Mouse (Mus musculus): ENCODE data around the gene Hspa2. TPM values are rescaled to one million over a fixed set of nuclear protein-coding genes. Genes with fewer than 3 reads are reported as not detected.

Hspa2 gene
- polyA plus RNA-seq, 1 experiment from 2014 or later = 6.0 TPM

DNA sequence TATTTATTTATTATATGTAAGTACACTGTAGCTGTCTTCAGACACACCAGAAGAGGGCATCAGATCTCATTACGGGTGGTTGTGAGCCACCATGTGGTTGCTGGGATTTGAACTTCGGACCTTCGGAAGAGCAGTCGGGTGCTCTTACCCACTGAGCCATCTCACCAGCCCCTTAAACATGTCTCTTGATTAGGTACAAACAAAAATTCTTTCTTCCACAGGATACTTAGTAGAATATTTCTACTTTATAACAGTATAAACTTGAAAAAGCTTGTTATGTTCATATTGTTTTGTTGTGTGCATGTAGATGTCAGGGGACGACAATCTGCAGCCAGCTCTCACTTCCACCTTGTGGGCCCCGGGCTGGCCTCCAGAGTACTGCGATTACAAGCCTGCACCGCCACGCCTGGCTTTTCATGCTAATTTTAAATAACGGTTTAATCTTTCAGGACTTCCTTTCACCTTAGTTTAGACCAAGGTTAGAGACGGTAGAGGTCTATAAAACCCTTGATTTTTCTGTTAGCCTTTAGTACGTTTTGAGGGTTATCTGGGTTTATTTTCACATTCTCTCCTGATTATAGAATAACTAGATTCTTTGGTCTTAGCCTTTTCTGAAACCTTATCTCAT lies 11.5 kb downstream of the Hspa2 start:
- Histone ChIP-seq H3K4me3 (ENCODE audit: low read depth, low read length) (no peak overlapping the region), H3K4me1 (ENCODE audit: insufficient read depth) (no peaks in the 10 kb centered on the region), H3K27me3 (ENCODE audit: insufficient read depth, low read length) (peaks cover 6% of the 10 kb centered on the region; the same call in 1 of the 2 replicates), H3K9ac (no peak overlapping the region), H3K36me3 (ENCODE audit: insufficient read depth) (no peaks in the 10 kb centered on the region), H3K27ac (ENCODE audit: low read depth) (no peak overlapping the region), H3K9me3 (ENCODE audit: low read depth, low read length) (no peaks in the 10 kb centered on the region), H3K4me2 (no peak overlapping the region)
- WGBS = 80% methylated on average over 11 of the region's 12 CpGs
- DNase-seq (no peak), ATAC-seq (ENCODE audit: insufficient read depth) (no peak)
- TF ChIP-seq CTCF (IDR thresholded peaks at IDR 0.05; ENCODE audit: low read depth) = no peak

DNA sequence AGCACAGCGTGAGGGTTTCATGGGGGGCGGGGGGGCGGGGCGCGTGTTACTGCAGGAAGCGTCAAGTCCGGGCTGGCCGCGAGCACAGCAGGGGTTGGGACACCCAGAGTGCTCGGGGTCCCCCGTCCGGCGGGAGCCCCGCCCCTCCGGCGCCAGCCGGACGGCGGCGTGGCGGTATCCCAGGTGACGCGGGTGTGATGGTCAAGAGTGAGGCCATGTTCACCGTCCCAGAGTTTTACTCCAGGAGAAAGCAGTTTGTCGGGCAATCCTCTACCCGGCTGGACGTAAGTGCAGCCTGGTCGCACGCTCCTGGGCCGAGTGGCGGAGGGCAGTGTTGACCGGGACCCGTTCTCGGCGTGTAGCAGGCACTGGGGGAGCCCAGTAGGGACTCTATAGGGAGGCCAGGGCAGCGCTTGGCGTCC lies 13.5 kb downstream of the Hspa2 start, which contains the start of gene Ppp1r36:
Gene Ppp1r36 (plus strand): TSS at position 106 of the 422 bp plus-strand sequence.
- Histone ChIP-seq H3K9ac (peak within 1 kb of the TSS; percentile 55), H3K4me3 (ENCODE audit: low read depth, low read length) (peak within 1 kb of the TSS; percentile 44), H3K36me3 (ENCODE audit: insufficient read depth) (no peaks in the 10 kb centered on the region), H3K27ac (ENCODE audit: low read depth) (no peak within 1 kb of the TSS), H3K4me1 (ENCODE audit: insufficient read depth) (no peaks in the 10 kb centered on the region), H3K9me3 (ENCODE audit: low read depth, low read length) (no peaks in the 10 kb centered on the region), H3K27me3 (ENCODE audit: insufficient read depth, low read length) (peaks cover 6% of the 10 kb centered on the region; the same call in 1 of the 2 replicates), H3K4me2 (peak within 1 kb of the TSS; percentile 80)
- TF ChIP-seq CTCF (IDR thresholded peaks at IDR 0.05; ENCODE audit: low read depth) = no peak
- ATAC-seq (ENCODE audit: insufficient read depth) (peak; percentile 90), DNase-seq (peak; percentile 62)
- WGBS = 2% methylated on average over 37 of the region's 37 CpGs

DNA sequence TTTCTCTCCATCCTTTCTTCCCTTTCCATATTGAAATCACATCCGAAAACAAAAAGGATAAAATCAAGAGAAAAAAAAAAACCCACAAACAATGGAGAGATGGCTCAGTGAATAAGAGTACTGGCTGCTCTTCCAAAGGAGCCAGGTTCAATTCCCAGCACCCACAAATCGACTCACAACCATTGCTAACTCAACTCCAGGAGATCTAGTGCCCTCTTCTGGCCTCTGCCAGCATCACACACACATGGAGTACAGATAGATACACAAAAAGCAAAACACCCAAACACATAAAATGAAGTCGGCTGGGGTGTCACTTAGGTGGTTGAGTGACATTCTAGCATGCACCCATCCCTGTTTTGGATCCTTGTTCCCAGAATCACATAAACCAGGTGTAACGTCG lies 14.4 kb downstream of the Hspa2 start:
- no peak for DNase-seq
- no peaks in the 10 kb centered on the region for H3K36me3 ChIP-seq (ENCODE audit: insufficient read depth)
- H3K4me3 ChIP-seq (ENCODE audit: low read depth, low read length) = no peak overlapping the region
- no peak overlapping the region for H3K9ac ChIP-seq
- ATAC-seq (ENCODE audit: insufficient read depth) = no peak
- no peaks in the 10 kb centered on the region for H3K4me1 ChIP-seq (ENCODE audit: insufficient read depth)
- TF ChIP-seq CTCF (IDR thresholded peaks at IDR 0.05; ENCODE audit: low read depth) = no peak
- 95% methylated on average over 5 of the region's 5 CpGs for WGBS
- no peak overlapping the region for H3K4me2 ChIP-seq
- peaks cover 6% of the 10 kb centered on the region; the same call in 1 of the 2 replicates for H3K27me3 ChIP-seq (ENCODE audit: insufficient read depth, low read length)
- no peak overlapping the region for H3K27ac ChIP-seq (ENCODE audit: low read depth)
- H3K9me3 ChIP-seq (ENCODE audit: low read depth, low read length) = no peaks in the 10 kb centered on the region

DNA sequence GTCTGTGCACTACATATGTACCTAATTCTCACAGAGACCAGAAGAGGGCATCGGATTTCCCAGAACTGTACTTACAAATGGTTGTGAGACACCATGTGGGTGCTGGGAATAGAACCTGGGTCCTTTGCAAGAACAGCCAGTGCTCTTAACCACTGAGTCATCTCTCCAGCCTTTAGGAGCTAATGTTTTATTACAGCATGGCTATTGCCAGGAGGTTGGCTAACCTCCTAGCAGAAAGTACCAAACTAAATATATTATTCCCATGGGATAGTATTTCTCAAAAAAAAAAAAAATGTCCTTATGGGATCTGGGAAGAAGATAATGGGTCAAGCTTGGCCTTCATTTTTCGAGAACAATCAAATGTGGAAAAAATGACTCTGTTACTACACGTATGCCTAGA lies 21.3 kb downstream of the Hspa2 start:
- no peak overlapping the region for H3K4me2 ChIP-seq
- no peaks in the 10 kb centered on the region for H3K9me3 ChIP-seq (ENCODE audit: low read depth, low read length)
- no peak overlapping the region for H3K27ac ChIP-seq (ENCODE audit: low read depth)
- ATAC-seq (ENCODE audit: insufficient read depth) = no peak
- H3K27me3 ChIP-seq (ENCODE audit: insufficient read depth, low read length) = no peaks in the 10 kb centered on the region
- H3K4me1 ChIP-seq (ENCODE audit: insufficient read depth) = no peaks in the 10 kb centered on the region
- no peak for DNase-seq
- H3K36me3 ChIP-seq (ENCODE audit: insufficient read depth) = no peaks in the 10 kb centered on the region
- no peak overlapping the region for H3K9ac ChIP-seq
- WGBS = 85% methylated on average over 3 of the region's 3 CpGs
- no peak overlapping the region for H3K4me3 ChIP-seq (ENCODE audit: low read depth, low read length)
- TF ChIP-seq CTCF (IDR thresholded peaks at IDR 0.05; ENCODE audit: low read depth) = no peak

DNA sequence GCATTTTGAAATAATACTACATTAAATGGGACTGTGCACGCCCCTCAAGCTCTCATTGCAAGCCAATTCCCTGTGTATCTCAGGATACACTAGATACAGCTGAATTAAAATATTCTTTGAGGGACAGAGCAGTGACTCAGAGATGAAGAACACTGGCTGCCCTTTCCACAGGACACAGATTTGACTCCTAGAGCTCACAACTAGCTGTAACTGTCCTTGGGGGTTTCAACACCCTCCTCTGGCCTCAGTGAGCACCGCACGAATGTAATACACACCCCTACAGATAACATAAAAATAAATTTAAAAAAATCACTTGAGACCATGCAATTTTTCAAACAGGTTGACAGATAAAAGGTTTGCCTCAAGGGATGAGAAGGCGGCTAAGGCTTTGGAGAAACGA lies 23.6 kb downstream of the Hspa2 start:
- no peak for ATAC-seq (ENCODE audit: insufficient read depth)
- Histone ChIP-seq H3K4me3 (ENCODE audit: low read depth, low read length) (no peak overlapping the region), H3K9ac (no peak overlapping the region), H3K4me1 (ENCODE audit: insufficient read depth) (no peaks in the 10 kb centered on the region), H3K4me2 (no peak overlapping the region), H3K36me3 (ENCODE audit: insufficient read depth) (no peaks in the 10 kb centered on the region), H3K27ac (ENCODE audit: low read depth) (no peak overlapping the region), H3K9me3 (ENCODE audit: low read depth, low read length) (no peaks in the 10 kb centered on the region), H3K27me3 (ENCODE audit: insufficient read depth, low read length) (no peaks in the 10 kb centered on the region)
- WGBS = 46% methylated on average over 5 of the region's 5 CpGs
- no peak for TF ChIP-seq CTCF (IDR thresholded peaks at IDR 0.05; ENCODE audit: low read depth)
- no peak for DNase-seq

DNA sequence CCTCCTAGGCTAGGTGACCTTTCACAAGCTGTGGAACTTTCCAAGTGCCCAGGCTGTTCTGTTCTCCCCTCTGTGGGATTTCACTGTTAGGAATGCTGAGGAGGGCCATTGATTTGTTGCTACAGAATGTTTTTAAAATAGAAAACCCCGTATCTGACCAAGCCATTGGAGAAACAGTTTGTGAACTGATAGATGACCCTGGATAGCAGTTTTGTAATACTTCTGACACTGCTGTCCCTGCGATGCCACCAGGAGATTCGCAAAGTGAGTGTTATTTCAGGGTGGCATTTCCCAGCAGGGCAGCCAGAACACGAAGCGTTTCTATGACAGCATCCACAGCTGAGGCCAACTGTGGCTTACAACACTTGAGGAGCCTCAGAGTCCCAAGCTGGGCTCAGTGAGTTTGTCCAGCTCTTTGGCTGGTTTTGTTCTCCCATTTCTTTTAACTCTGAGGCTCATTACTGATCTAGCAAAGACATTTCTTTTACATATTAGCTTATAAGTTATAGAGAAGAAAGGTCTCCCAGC lies 27.0 kb downstream of the Hspa2 start:
- 30% methylated on average over 5 of the region's 5 CpGs for WGBS
- ATAC-seq (ENCODE audit: insufficient read depth) (no peak), DNase-seq (no peak)
- Histone ChIP-seq H3K9me3 (ENCODE audit: low read depth, low read length) (no peaks in the 10 kb centered on the region), H3K9ac (no peak overlapping the region), H3K4me2 (no peak overlapping the region), H3K27ac (ENCODE audit: low read depth) (no peak overlapping the region), H3K4me1 (ENCODE audit: insufficient read depth) (no peaks in the 10 kb centered on the region), H3K4me3 (ENCODE audit: low read depth, low read length) (no peak overlapping the region), H3K36me3 (ENCODE audit: insufficient read depth) (no peaks in the 10 kb centered on the region), H3K27me3 (ENCODE audit: insufficient read depth, low read length) (no peaks in the 10 kb centered on the region)
- no peak for TF ChIP-seq CTCF (IDR thresholded peaks at IDR 0.05; ENCODE audit: low read depth)

DNA sequence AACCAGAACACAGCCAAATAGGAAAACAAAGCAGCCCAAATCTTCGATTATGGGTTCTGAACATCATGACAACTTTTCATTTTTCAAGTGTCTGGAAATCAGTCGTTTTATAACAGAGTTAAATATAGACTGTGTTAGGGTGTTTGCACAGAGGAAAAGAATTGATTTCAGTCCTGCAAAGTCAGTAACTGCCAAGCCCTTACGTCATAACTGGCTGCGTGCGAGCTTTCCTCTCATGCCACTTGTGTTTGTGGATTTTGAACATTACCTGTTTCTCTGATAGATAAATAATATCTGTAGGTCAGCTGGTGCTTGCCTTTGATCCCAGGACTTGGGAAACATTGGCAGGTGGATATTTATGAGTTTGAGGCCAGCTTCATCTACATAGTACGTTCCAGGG lies 27.5 kb downstream of the Hspa2 start:
- ATAC-seq (ENCODE audit: insufficient read depth) (no peak), DNase-seq (no peak)
- whole genome bisulfite sequencing = 60% methylated on average over 6 of the region's 6 CpGs
- no peak for TF ChIP-seq CTCF (IDR thresholded peaks at IDR 0.05; ENCODE audit: low read depth)
- no peak overlapping the region for H3K4me2 ChIP-seq
- no peaks in the 10 kb centered on the region for H3K27me3 ChIP-seq (ENCODE audit: insufficient read depth, low read length)
- no peak overlapping the region for H3K4me3 ChIP-seq (ENCODE audit: low read depth, low read length)
- H3K36me3 ChIP-seq (ENCODE audit: insufficient read depth) = no peaks in the 10 kb centered on the region
- no peaks in the 10 kb centered on the region for H3K9me3 ChIP-seq (ENCODE audit: low read depth, low read length)
- H3K27ac ChIP-seq (ENCODE audit: low read depth) = no peak overlapping the region
- H3K4me1 ChIP-seq (ENCODE audit: insufficient read depth) = no peaks in the 10 kb centered on the region
- H3K9ac ChIP-seq = no peak overlapping the region
